Mouse (Mus musculus) testis, adult 2 months (tissue): ENCODE measurements around the gene Sez6l.

Source experiments
- CTCF ChIP-seq: fragments of 200-500 bp; IDR thresholded peaks from 2 replicates; pipeline ENCODE4 v1.5.1; 2012; ENCODE audit warnings: low read depth, mild to moderate bottlenecking, inconsistent platforms, low read length, moderate library complexity; ENCODE audit not compliant: control insufficient read depth, insufficient read depth, insufficient replicate concordance
- POLR2A ChIP-seq: fragments of 200-500 bp; IDR thresholded peaks from 2 replicates; pipeline ENCODE4 v1.6.1; 2012; ENCODE audit warnings: low read depth, mild to moderate bottlenecking, inconsistent platforms, low read length, moderate library complexity; ENCODE audit not compliant: control insufficient read depth

GRCm38 (mm10) chr5:112520826-112521702 is 55.9 kb downstream of the Sez6l start:
- no peak for TF ChIP-seq CTCF
- TF ChIP-seq POLR2A: no peak
